Mouse (Mus musculus) neural tube, embryonic 13.5 days (tissue): ENCODE data around the gene Fgfr2. TPM values are rescaled to one million over a fixed set of nuclear protein-coding genes. Genes with fewer than 3 reads are reported as not detected.

Experiments used
- ATAC-seq: fragments of 200-750 bp; cut with Nextera tagmentation; 2 replicates; pipeline ENCODE4 v1.8.0; 2017; ENCODE audit warnings: low read depth, mild to moderate bottlenecking, moderate TSS enrichment, moderate library complexity
- H3K27ac ChIP-seq: fragments of 300-500 bp; sonication (generic); replicated peaks from 2 replicates; pipeline ENCODE4 v1.5.1; 2015; ENCODE audit warnings: moderate library complexity, mild to moderate bottlenecking, inconsistent platforms
- H3K27me3 ChIP-seq: fragments of 300-500 bp; sonication (generic); 2 replicates; pipeline ENCODE4 v1.6.1; 2015; ENCODE audit warnings: mild to moderate bottlenecking, inconsistent platforms
- H3K36me3 ChIP-seq: fragments of 300-500 bp; sonication (generic); 2 replicates; pipeline ENCODE4 v1.6.1; 2015; ENCODE audit warnings: mild to moderate bottlenecking, inconsistent platforms
- H3K4me1 ChIP-seq: fragments of 300-500 bp; sonication (generic); replicated peaks from 2 replicates; pipeline ENCODE4 v1.6.1; 2015; ENCODE audit warnings: inconsistent platforms
- H3K4me2 ChIP-seq: fragments of 300-500 bp; sonication (generic); 2 replicates; pipeline ENCODE4 v1.6.1; 2015; ENCODE audit warnings: inconsistent platforms, mild to moderate bottlenecking, moderate library complexity
- H3K4me3 ChIP-seq: fragments of 300-500 bp; sonication (generic); 2 replicates; pipeline ENCODE4 v1.5.1; 2015; ENCODE audit warnings: mild to moderate bottlenecking, inconsistent platforms
- H3K9ac ChIP-seq: fragments of 300-500 bp; sonication (generic); 2 replicates; pipeline ENCODE4 v1.6.1; 2015; ENCODE audit warnings: moderate library complexity, mild to moderate bottlenecking, inconsistent platforms
- H3K9me3 ChIP-seq: fragments of 300-500 bp; sonication (generic); 2 replicates; pipeline ENCODE4 v1.6.1; 2016; ENCODE audit warnings: inconsistent platforms
- WGBS: fragments of 180-500 bp; shearing (Covaris S2); methylation state at CpG from one replicate; pipeline ENCODE4 v1.1.7; 2015; 5-methylcytosine and 5-hydroxymethylcytosine counted together
- polyA plus RNA-seq: library from polyadenylated mRNA; unstranded; fragments of >200 nt; fragmentation: Nextera tagmentation; extraction: Ambion mirVana; gene quantifications from 2 replicates; pipeline ENCODE4 v1.2.1, GENCODE M21; 2015

Fgfr2 gene
- polyA plus RNA-seq, 1 experiment from 2014 or later, result 22.9 TPM

DNA sequence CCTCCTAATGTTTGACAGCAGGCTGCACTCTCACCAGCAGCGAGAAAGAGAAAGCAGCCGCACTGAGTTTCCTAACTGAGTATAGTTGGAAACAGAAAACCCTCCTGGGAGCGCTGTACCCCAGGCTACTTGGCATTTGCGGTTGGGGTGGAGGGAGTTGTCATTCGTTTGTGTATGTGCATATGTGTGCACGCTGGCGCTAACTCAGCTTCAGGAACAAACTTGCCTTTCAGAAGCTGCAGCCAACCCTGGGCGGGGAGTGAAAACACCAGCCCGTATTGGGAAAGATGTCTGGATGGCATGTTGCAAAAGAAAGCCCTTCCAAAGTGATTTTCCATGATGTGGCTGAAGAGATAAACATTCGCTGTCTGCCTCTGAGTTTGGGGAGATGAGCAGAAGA is 2546.2 kb downstream of the Fgfr2 start:
- H3K4me1 ChIP-seq, result peaks cover 13% of the 10 kb centered on the region
- H3K9ac ChIP-seq, result 0 out of 2 replicates have a peak overlapping the region, but pooled peaks have one; percentile 1
- peak overlapping the region; percentile 36 for H3K4me2 ChIP-seq
- 41% methylated on average over 10 of the region's 10 CpGs for WGBS
- no peaks in the 10 kb centered on the region for H3K36me3 ChIP-seq
- no peak overlapping the region for H3K27ac ChIP-seq
- H3K27me3 ChIP-seq, result no peaks in the 10 kb centered on the region
- no peak overlapping the region for H3K4me3 ChIP-seq
- ATAC-seq, result no peak
- H3K9me3 ChIP-seq, result no peaks in the 10 kb centered on the region

GRCm38 (mm10) chr7:130574211-130574991 is 2548.7 kb downstream of the Fgfr2 start:
- H3K36me3 ChIP-seq, result no peaks in the 10 kb centered on the region
- no peak overlapping the region for H3K4me3 ChIP-seq
- H3K4me1 ChIP-seq, result peaks cover 15% of the 10 kb centered on the region
- peak; percentile 94 for ATAC-seq
- no peak overlapping the region for H3K9ac ChIP-seq
- H3K4me2 ChIP-seq, result peak overlapping the region; percentile 30
- H3K27me3 ChIP-seq, result no peaks in the 10 kb centered on the region
- no peaks in the 10 kb centered on the region for H3K9me3 ChIP-seq
- peak overlapping the region; percentile 72 for H3K27ac ChIP-seq
- WGBS, result 39% methylated on average over 13 of the region's 13 CpGs

DNA sequence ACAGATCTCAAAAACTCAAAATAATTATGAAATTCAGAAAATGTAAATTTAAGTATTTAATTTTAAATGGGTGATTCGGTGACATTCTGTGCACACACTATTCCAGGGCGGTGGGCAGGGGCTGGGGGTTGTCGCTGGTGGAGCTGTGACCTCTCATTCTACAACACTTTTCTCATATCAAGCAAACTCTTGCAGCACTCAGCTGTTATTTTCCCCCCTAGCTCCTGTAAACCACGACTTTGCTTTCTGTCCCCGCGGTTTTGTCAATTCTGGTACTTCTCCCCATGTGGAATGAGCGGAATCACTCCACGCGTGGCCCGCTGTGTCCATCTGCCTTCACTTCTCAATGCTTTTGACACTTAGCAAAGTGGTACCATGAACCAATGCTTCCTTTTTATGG is 2549.4 kb downstream of the Fgfr2 start:
- H3K4me2 ChIP-seq, result no peak overlapping the region
- no peaks in the 10 kb centered on the region for H3K9me3 ChIP-seq
- H3K27ac ChIP-seq, result peak overlapping the region; percentile 13; the same call in 1 of the 2 replicates
- peaks cover 15% of the 10 kb centered on the region for H3K4me1 ChIP-seq
- no peak for ATAC-seq
- no peaks in the 10 kb centered on the region for H3K27me3 ChIP-seq
- H3K4me3 ChIP-seq, result no peak overlapping the region
- H3K36me3 ChIP-seq, result no peaks in the 10 kb centered on the region
- no peak overlapping the region for H3K9ac ChIP-seq
- WGBS, result 86% methylated on average over 10 of the region's 10 CpGs

GRCm38 (mm10) chr7:130572821-130573220 is 2550.3 kb downstream of the Fgfr2 start, which contains the start of gene Nsmce4a:
TSS of gene Nsmce4a (minus strand) at chr7:130573118.
- H3K4me1 ChIP-seq, result peaks cover 15% of the 10 kb centered on the region
- no peak within 1 kb of the TSS for H3K4me3 ChIP-seq
- no peak within 1 kb of the TSS for H3K9ac ChIP-seq
- no peaks in the 10 kb centered on the region for H3K27me3 ChIP-seq
- H3K9me3 ChIP-seq, result no peaks in the 10 kb centered on the region
- no peak within 1 kb of the TSS for H3K4me2 ChIP-seq
- no peaks in the 10 kb centered on the region for H3K36me3 ChIP-seq
- peak within 1 kb of the TSS; percentile 13; the same call in 1 of the 2 replicates for H3K27ac ChIP-seq
- ATAC-seq, result no peak
- WGBS, result 81% methylated on average over 9 of the region's 11 CpGs

- Histone ChIP-seq H3K4me1 (0 out of 2 replicates have a peak, but pooled peaks cover 2% of the 10 kb centered on the region), H3K4me3 (no peak overlapping the region), H3K27me3 (no peaks in the 10 kb centered on the region), H3K27ac (no peak overlapping the region), H3K4me2 (no peak overlapping the region), H3K36me3 (no peaks in the 10 kb centered on the region), H3K9me3 (no peaks in the 10 kb centered on the region), H3K9ac (no peak overlapping the region)
- no peak for ATAC-seq
- 29% methylated on average over 7 of the region's 7 CpGs for WGBS
Observed at GRCm38 (mm10) chr7:130570472-130570871, 2552.7 kb downstream of the Fgfr2 start.

- no peak for ATAC-seq
- Histone ChIP-seq H3K9ac (no peak overlapping the region), H3K27me3 (no peaks in the 10 kb centered on the region), H3K36me3 (no peaks in the 10 kb centered on the region), H3K4me3 (no peak overlapping the region), H3K27ac (no peak overlapping the region), H3K9me3 (no peaks in the 10 kb centered on the region), H3K4me1 (0 out of 2 replicates have a peak, but pooled peaks cover 2% of the 10 kb centered on the region), H3K4me2 (no peak overlapping the region)
- WGBS, result 70% methylated on average over 9 of the region's 9 CpGs
Observed at GRCm38 (mm10) chr7:130568783-130569436, 2554.2 kb downstream of the Fgfr2 start.

- Histone ChIP-seq H3K9ac (no peak overlapping the region), H3K27ac (no peak overlapping the region), H3K4me1 (no peaks in the 10 kb centered on the region), H3K27me3 (no peaks in the 10 kb centered on the region), H3K36me3 (no peaks in the 10 kb centered on the region), H3K4me2 (no peak overlapping the region), H3K9me3 (no peaks in the 10 kb centered on the region), H3K4me3 (no peak overlapping the region)
- 78% methylated on average over 3 of the region's 3 CpGs for WGBS
- no peak for ATAC-seq
Observed at GRCm38 (mm10) chr7:130564596-130564995, 2558.6 kb downstream of the Fgfr2 start.

DNA sequence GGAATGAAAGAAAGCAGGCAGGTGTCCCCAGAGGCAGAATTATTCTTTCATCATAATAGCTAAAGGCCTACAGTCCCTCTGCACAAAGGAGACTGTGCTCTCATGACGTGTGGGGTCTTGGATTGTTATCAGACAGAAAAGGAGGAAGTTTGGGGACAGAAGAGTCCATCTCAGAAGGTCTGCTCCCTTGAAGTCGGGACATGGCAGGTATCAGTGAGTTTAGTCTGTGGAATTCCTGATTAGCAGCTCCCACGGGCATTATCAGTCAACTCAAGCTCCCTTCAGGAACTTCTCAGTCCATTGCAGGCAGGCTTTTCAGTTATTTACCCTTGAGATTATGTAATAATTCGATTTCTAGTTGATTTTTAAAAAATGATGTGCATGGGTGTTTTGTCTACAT is 2559.3 kb downstream of the Fgfr2 start:
- WGBS, result 70% methylated on average over 4 of the region's 4 CpGs
- Histone ChIP-seq H3K4me1 (no peaks in the 10 kb centered on the region), H3K4me3 (no peak overlapping the region), H3K9ac (no peak overlapping the region), H3K27ac (no peak overlapping the region), H3K27me3 (no peaks in the 10 kb centered on the region), H3K4me2 (no peak overlapping the region), H3K36me3 (no peaks in the 10 kb centered on the region), H3K9me3 (no peaks in the 10 kb centered on the region)
- ATAC-seq, result no peak

DNA sequence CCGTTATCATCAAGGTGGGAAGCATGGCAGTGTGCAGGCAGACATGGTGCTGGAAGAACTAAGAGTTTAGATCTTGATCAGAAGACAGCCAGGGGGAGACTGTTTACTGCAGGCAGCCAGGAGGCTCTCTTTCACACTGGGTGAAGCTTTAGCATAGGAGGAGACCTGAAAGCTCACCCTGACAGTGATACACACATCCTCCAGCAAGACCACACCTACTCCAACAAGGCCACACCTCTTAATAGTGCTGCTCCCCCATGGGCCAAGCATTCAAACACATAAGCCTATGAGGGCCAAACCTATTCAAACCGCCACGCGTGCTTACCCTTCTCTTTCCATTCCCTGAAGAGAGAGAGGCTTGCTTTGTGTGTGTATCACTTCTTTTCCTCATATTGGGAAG is 2559.9 kb downstream of the Fgfr2 start:
- no peaks in the 10 kb centered on the region for H3K9me3 ChIP-seq
- H3K4me2 ChIP-seq, result no peak overlapping the region
- ATAC-seq, result no peak
- H3K27ac ChIP-seq, result no peak overlapping the region
- WGBS, result 93% methylated on average over 4 of the region's 4 CpGs
- H3K9ac ChIP-seq, result no peak overlapping the region
- no peaks in the 10 kb centered on the region for H3K27me3 ChIP-seq
- no peaks in the 10 kb centered on the region for H3K36me3 ChIP-seq
- no peaks in the 10 kb centered on the region for H3K4me1 ChIP-seq
- H3K4me3 ChIP-seq, result no peak overlapping the region

- H3K27ac ChIP-seq, result no peak overlapping the region
- H3K4me3 ChIP-seq, result no peak overlapping the region
- no peaks in the 10 kb centered on the region for H3K27me3 ChIP-seq
- 100% methylated on average over 1 of the region's 1 CpGs for WGBS
- H3K9ac ChIP-seq, result no peak overlapping the region
- no peaks in the 10 kb centered on the region for H3K4me1 ChIP-seq
- ATAC-seq, result no peak
- H3K9me3 ChIP-seq, result no peaks in the 10 kb centered on the region
- H3K36me3 ChIP-seq, result no peaks in the 10 kb centered on the region
- H3K4me2 ChIP-seq, result no peak overlapping the region
Observed at GRCm38 (mm10) chr7:130560933-130561332, 2562.2 kb downstream of the Fgfr2 start.

GRCm38 (mm10) chr7:130558592-130558991 is 2564.6 kb downstream of the Fgfr2 start:
- ATAC-seq, result no peak
- H3K36me3 ChIP-seq, result no peaks in the 10 kb centered on the region
- no peaks in the 10 kb centered on the region for H3K4me1 ChIP-seq
- no peak overlapping the region for H3K4me3 ChIP-seq
- H3K9ac ChIP-seq, result no peak overlapping the region
- H3K4me2 ChIP-seq, result no peak overlapping the region
- H3K27me3 ChIP-seq, result no peaks in the 10 kb centered on the region
- WGBS, result 83% methylated on average over 4 of the region's 4 CpGs
- H3K9me3 ChIP-seq, result no peaks in the 10 kb centered on the region
- no peak overlapping the region for H3K27ac ChIP-seq

DNA sequence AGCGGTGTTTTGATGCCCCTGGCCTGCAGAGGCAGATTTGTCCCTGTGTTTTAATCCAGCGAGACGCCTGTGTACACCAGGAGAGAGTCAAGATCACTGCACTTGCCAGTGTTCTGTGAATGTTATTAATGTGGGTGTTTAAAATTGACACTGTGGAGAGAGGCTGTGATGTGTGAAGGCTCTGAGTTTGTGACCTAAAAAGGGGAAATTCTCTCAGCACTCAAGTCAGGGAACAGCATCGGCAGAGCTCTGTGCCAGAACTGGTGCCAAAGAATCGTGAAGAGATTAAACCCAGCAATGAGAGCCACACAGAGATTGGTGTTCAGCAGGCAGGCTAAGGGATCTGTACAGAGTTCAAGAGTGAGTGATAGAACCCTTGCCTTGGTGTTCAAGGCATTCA is 2567.6 kb downstream of the Fgfr2 start:
- WGBS, result 63% methylated on average over 5 of the region's 5 CpGs
- ATAC-seq, result no peak
- H3K4me3 ChIP-seq, result no peak overlapping the region
- no peak overlapping the region for H3K9ac ChIP-seq
- no peak overlapping the region for H3K27ac ChIP-seq
- no peaks in the 10 kb centered on the region for H3K9me3 ChIP-seq
- H3K4me1 ChIP-seq, result no peaks in the 10 kb centered on the region
- no peaks in the 10 kb centered on the region for H3K36me3 ChIP-seq
- H3K4me2 ChIP-seq, result no peak overlapping the region
- no peaks in the 10 kb centered on the region for H3K27me3 ChIP-seq
